Mouse (Mus musculus) neutrophil, adult 65 days (primary cell): Measurements from ENCODE around the gene Ngb. TPM values are rescaled to one million over a fixed set of nuclear protein-coding genes. Genes with fewer than 3 reads are reported as not detected.

Experiments
- total RNA-seq: library from RNA; stranded (reverse); gene quantifications from 2 replicates; pipeline ENCODE4 v1.2.4, GENCODE M21; 2023

The Ngb gene
- total RNA-seq, result not detected in 2 replicates

DNA sequence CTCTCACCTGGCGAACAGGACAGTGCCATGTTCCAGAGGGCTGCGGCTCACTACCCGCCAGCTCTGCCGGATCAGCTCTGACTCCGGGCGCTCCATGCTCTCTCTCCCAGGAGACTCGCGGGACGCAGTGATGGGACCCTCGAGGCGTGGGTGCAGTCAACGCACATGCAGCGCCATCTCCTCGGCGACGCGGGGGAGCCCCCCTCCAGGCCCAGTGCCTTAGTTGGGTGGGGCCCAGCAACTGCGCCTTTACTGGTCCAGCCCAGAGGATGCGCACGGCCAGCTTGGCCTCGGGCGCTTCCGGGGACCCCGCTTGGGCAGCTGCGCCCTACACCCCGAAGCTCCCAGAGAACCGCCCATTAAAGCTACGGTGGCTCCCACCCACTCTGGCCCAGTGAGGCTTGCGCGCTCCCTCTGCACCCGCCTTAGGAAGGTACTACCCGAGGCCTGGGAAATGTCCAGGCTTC is at the start of gene Ngb:
Ngb (minus strand) TSS at position 375 of the 467 bp plus-strand sequence.

DNA sequence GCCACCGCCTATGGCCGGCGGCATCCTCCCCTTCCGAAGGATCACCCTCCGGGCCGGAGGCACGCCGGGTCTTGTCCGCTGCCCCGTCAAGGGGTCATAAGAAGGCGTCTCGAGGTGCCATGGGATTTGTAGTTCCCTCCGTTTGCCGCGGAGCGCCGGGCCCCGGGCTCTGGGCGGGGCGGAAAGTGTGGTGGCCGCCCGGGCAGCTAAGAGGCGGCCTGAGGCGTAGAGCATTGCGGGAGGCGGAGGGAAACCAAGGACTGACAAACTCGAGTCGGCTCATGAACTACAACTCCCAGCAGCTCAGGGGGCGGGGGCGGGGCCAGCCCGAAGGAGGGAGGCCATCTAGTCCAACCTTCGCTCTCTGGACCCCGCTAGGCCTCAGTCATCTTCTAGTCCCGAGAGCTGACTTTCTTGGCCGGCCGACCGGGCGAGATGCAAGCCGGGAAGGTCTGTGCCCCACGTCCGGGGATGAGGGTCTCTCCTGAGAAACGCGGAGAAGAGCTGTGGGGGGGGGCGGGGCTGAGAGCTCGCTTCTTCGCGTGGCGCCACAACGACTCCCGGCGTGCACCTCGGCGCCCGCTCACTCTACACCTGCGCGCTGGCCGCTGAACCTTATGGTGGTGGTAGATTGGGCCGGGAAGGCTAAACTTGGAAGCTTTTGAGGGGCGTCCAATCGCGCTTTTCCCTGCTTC is 45.2 kb upstream of the Ngb start, which contains the start of gene Pomt2:
Pomt2 (minus strand) TSS at position 574 of the 695 bp plus-strand sequence.

DNA sequence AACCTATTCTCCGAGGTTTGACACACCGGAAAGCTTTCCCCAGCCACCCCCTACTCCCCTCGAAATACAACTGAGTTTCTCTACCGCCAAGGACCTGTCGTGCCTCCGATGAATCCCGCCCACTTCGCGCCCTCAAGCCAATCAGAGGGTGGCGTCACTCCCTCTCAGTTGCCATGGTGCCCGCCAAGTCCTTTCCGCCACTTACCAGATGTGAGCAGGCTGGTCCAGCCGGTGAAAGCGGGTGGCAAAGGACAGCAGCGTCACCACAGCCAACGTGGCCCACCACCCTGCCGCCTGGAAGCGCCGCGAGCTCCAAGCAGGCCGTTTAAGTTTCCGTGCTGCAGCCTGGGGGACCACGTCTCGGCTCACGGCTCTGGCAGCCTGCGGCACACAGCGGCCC is 44.6 kb upstream of the Ngb start, which contains the start of gene Gstz1:
Gstz1 (plus strand) TSS at position 200 of the 400 bp plus-strand sequence.

Other genes starting within 250 kb of the Ngb start
- gene Irf2bpl, start 217.7 kb downstream of the Ngb start, total RNA-seq, result 2.7 and 2.9 TPM in 2 replicates
- 5.6 and 10.7 TPM in 2 replicates for gene Cipc, start 155.5 kb downstream of the Ngb start, total RNA-seq
- not detected in 2 replicates for gene Zdhhc22, start 112.1 kb downstream of the Ngb start, total RNA-seq
- gene Tmem63c, start 81.2 kb downstream of the Ngb start, total RNA-seq, result not detected in 2 replicates
- gene Gstz1, start 44.6 kb upstream of the Ngb start, total RNA-seq, result 5.6 and 7.8 TPM in 2 replicates
- 1.6 and 4.3 TPM in 2 replicates for gene Pomt2, start 45.4 kb upstream of the Ngb start, total RNA-seq
- not detected in 2 replicates for gene Samd15, start 97.2 kb upstream of the Ngb start, total RNA-seq
- 9.0 and 13.3 TPM in 2 replicates for gene Tmed8, start 97.9 kb upstream of the Ngb start, total RNA-seq
- 1.3 and 1.8 TPM in 2 replicates for gene Noxred1, start 136.2 kb upstream of the Ngb start, total RNA-seq
- gene Vipas39, start 163.7 kb upstream of the Ngb start, total RNA-seq, result 23.2 and 26.0 TPM in 2 replicates
- 59.2 and 70.0 TPM in 2 replicates for gene Ahsa1, start 163.9 kb upstream of the Ngb start, total RNA-seq
- not detected in 2 replicates for gene Ism2, start 197.2 kb upstream of the Ngb start, total RNA-seq